Mouse (Mus musculus) cerebellum, adult 9-11 months (tissue): ENCODE measurements around the gene Taar5.

ENCODE experiments used
- DNase-seq: peaks from one replicate; pipeline ENCODE4 v3.0.0; 2022

Gene Taar5

GRCm38 (mm10) chr10:23970656-23971165 lies at the start of gene Taar5:
Gene Taar5, plus strand, starts transcription at chr10:23970706.
- DNase-seq, result no peak

GRCm38 (mm10) chr10:23922468-23922867 lies 48.0 kb upstream of the Taar5 start:
- no peak for DNase-seq

- DNase-seq, result no peak
Observed at GRCm38 (mm10) chr10:23923941-23924340, 46.6 kb upstream of the Taar5 start.

GRCm38 (mm10) chr10:23937613-23938012 lies 32.9 kb upstream of the Taar5 start:
- DNase-seq, result no peak

GRCm38 (mm10) chr10:23938312-23938711 lies 32.2 kb upstream of the Taar5 start, which contains the start of gene Taar2:
Gene Taar2, plus strand, starts transcription at chr10:23938572.
- DNase-seq, result no peak

- DNase-seq, result no peak
Observed at GRCm38 (mm10) chr10:23942465-23942864, 28.0 kb upstream of the Taar5 start.

GRCm38 (mm10) chr10:23948026-23948425 lies 22.5 kb upstream of the Taar5 start:
- DNase-seq, result no peak

- DNase-seq, result no peak
Observed at GRCm38 (mm10) chr10:23949508-23950005, 20.9 kb upstream of the Taar5 start, which contains the start of gene Taar3. Gene Taar3, plus strand, starts transcription at chr10:23949558.

GRCm38 (mm10) chr10:23951714-23952113 lies 18.8 kb upstream of the Taar5 start:
- DNase-seq, result peak; percentile 75

- no peak for DNase-seq
Observed at GRCm38 (mm10) chr10:23959071-23959470, 11.4 kb upstream of the Taar5 start.

GRCm38 (mm10) chr10:23960444-23960915 lies 10.0 kb upstream of the Taar5 start, which contains the start of gene Taar4:
Gene Taar4, plus strand, starts transcription at chr10:23960494.
- no peak for DNase-seq

GRCm38 (mm10) chr10:23963444-23963843 lies 7.1 kb upstream of the Taar5 start:
- DNase-seq, result no peak

- DNase-seq, result no peak
Observed at GRCm38 (mm10) chr10:23964921-23965610, 5.4 kb upstream of the Taar5 start.

GRCm38 (mm10) chr10:23971256-23971655 lies 750 bp downstream of the Taar5 start:
- no peak for DNase-seq

- DNase-seq, result no peak
Observed at GRCm38 (mm10) chr10:23977958-23978357, 7.5 kb downstream of the Taar5 start.

GRCm38 (mm10) chr10:23978901-23979705 lies 8.6 kb downstream of the Taar5 start:
- peak; percentile 36 for DNase-seq

GRCm38 (mm10) chr10:23985546-23985945 lies 15.0 kb downstream of the Taar5 start, which contains the start of gene Taar6:
Gene Taar6, minus strand, starts transcription at chr10:23985646.
- no peak for DNase-seq

GRCm38 (mm10) chr10:23986419-23986818 lies 15.9 kb downstream of the Taar5 start:
- DNase-seq, result no peak

- no peak for DNase-seq
Observed at GRCm38 (mm10) chr10:23993381-23993780, 22.9 kb downstream of the Taar5 start, which contains the start of gene Taar7a. Gene Taar7a, minus strand, starts transcription at chr10:23993481.

- DNase-seq, result no peak
Observed at GRCm38 (mm10) chr10:23999639-24000038, 29.1 kb downstream of the Taar5 start, which contains the start of gene Taar7b. Gene Taar7b, plus strand, starts transcription at chr10:23999939.

GRCm38 (mm10) chr10:24006442-24006841 lies 35.9 kb downstream of the Taar5 start:
- no peak for DNase-seq

GRCm38 (mm10) chr10:24007034-24007433 lies 36.5 kb downstream of the Taar5 start:
- DNase-seq, result no peak

GRCm38 (mm10) chr10:24008143-24008542 lies 37.6 kb downstream of the Taar5 start:
- DNase-seq, result no peak
